Mouse (Mus musculus): ENCODE data around the gene Chmp3. TPM values are rescaled to one million over a fixed set of nuclear protein-coding genes. Genes with fewer than 3 reads are reported as not detected.

Gene Chmp3
- polyA plus RNA-seq, 1 experiment from 2014 or later: 49.4 TPM

DNA sequence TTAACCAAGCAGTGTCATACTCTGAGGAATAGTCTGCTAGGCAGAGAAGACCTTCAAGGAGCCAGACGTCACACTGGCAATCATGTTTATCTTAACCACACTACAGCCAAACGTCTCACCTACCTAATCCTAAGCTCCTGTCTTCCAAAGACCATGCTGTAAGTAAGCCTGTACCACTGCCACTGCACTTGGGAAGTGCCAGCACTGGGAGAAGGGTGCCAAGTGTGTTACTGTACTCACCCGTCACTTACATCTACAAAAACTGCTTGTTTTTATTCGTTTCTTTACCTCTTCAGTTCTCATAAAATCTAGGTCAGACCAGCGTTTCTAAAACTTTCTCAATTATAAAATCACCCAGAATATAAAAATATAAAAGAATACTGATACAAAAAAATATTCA lies 73.4 kb downstream of the Chmp3 start:
- Histone ChIP-seq H3K4me2 (ENCODE audit: low read depth, low read length, severe bottlenecking) (no peak overlapping the region), H3K9me3 (ENCODE audit: control insufficient read depth, low read length) (no peaks in the 10 kb centered on the region), H3K27ac (ENCODE audit: low read depth, low read length) (no peak overlapping the region), H3K4me1 (replicated peaks; ENCODE audit: control insufficient read depth, insufficient read depth, low read length) (no peaks in the 10 kb centered on the region), H3K4me3 (ENCODE audit: low read depth, low read length) (no peak overlapping the region), H3K9ac (ENCODE audit: low read length) (no peak overlapping the region), H3K36me3 (ENCODE audit: control insufficient read depth, insufficient read depth, low read length) (peaks cover 7% of the 10 kb centered on the region), H3K27me3 (ENCODE audit: control insufficient read depth, insufficient read depth, low read length) (no peaks in the 10 kb centered on the region)
- WGBS: 87% methylated on average over 5 of the region's 5 CpGs
- no peak for DNase-seq (ENCODE audit: low spot score)
- ATAC-seq (replicated peaks; ENCODE audit: low FRiP score): no peak

DNA sequence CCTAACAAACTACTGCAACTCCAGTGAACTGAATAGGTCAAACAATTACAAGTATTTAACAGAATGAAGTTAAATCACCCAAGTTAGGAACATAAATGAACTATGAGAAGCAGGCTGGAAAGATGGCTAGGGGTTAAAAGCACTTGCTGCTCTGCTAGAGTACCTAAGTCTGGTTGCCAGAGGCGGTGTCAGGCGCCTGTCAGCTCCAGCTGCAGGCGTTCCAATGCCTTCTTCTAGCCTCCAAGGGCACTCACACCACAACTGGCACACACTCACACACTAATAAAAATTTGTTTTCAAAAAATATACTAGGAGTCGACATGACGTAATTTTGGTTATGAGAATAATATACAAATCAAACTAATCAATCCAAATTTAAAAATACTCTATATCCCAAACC lies 78.0 kb downstream of the Chmp3 start:
- Histone ChIP-seq H3K4me3 (ENCODE audit: low read depth, low read length) (no peak overlapping the region), H3K4me1 (replicated peaks; ENCODE audit: control insufficient read depth, insufficient read depth, low read length) (no peaks in the 10 kb centered on the region), H3K9me3 (ENCODE audit: control insufficient read depth, low read length) (no peaks in the 10 kb centered on the region), H3K4me2 (ENCODE audit: low read depth, low read length, severe bottlenecking) (no peak overlapping the region), H3K27ac (ENCODE audit: low read depth, low read length) (no peak overlapping the region), H3K36me3 (ENCODE audit: control insufficient read depth, insufficient read depth, low read length) (peaks cover 11% of the 10 kb centered on the region), H3K9ac (ENCODE audit: low read length) (no peak overlapping the region), H3K27me3 (ENCODE audit: control insufficient read depth, insufficient read depth, low read length) (no peaks in the 10 kb centered on the region)
- 94% methylated on average over 5 of the region's 5 CpGs for WGBS
- no peak for ATAC-seq (replicated peaks; ENCODE audit: low FRiP score)
- no peak for DNase-seq (ENCODE audit: low spot score)

GRCm38 (mm10) chr6:71621981-71622380 lies 78.4 kb downstream of the Chmp3 start:
- 95% methylated on average over 5 of the region's 5 CpGs for WGBS

DNA sequence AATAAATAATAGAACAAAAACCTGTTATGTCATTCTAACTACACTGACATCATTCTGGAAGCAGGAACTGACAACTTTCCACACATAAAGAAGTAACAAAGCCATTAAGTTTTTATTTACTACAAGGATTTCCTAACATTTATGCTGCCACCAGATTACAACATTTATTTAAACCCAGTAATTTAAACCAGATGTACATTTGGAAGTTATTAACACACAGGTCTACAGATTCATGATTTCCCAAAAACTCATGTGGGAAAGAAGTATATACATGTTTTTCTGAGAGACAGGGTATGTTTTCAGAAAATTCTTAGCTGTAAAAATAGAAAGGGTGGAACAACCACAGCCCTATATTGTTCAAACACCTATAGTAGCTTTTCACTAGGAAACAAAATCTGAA lies 81.1 kb downstream of the Chmp3 start:
- Histone ChIP-seq H3K4me3 (ENCODE audit: low read depth, low read length) (no peak overlapping the region), H3K9me3 (ENCODE audit: control insufficient read depth, low read length) (no peaks in the 10 kb centered on the region), H3K27me3 (ENCODE audit: control insufficient read depth, insufficient read depth, low read length) (no peaks in the 10 kb centered on the region), H3K36me3 (ENCODE audit: control insufficient read depth, insufficient read depth, low read length) (peaks cover 16% of the 10 kb centered on the region; the same call in 1 of the 2 replicates), H3K9ac (ENCODE audit: low read length) (no peak overlapping the region), H3K27ac (ENCODE audit: low read depth, low read length) (no peak overlapping the region), H3K4me2 (ENCODE audit: low read depth, low read length, severe bottlenecking) (no peak overlapping the region), H3K4me1 (replicated peaks; ENCODE audit: control insufficient read depth, insufficient read depth, low read length) (no peaks in the 10 kb centered on the region)
- DNase-seq (ENCODE audit: low spot score) (no peak), ATAC-seq (replicated peaks; ENCODE audit: low FRiP score) (no peak)

More at GRCm38 (mm10) chr6:71621981-71622380, 78.4 kb downstream of the Chmp3 start:
- H3K9ac ChIP-seq (ENCODE audit: low read length): no peak overlapping the region
- no peak for ATAC-seq (replicated peaks; ENCODE audit: low FRiP score)
- no peak overlapping the region for H3K4me3 ChIP-seq (ENCODE audit: low read depth, low read length)
- peaks cover 7% of the 10 kb centered on the region for H3K36me3 ChIP-seq (ENCODE audit: control insufficient read depth, insufficient read depth, low read length)
- H3K27me3 ChIP-seq (ENCODE audit: control insufficient read depth, insufficient read depth, low read length): no peaks in the 10 kb centered on the region
- no peak overlapping the region for H3K4me2 ChIP-seq (ENCODE audit: low read depth, low read length, severe bottlenecking)
- DNase-seq (ENCODE audit: low spot score): no peak
- no peak overlapping the region for H3K27ac ChIP-seq (ENCODE audit: low read depth, low read length)
- no peaks in the 10 kb centered on the region for H3K4me1 ChIP-seq (replicated peaks; ENCODE audit: control insufficient read depth, insufficient read depth, low read length)
- no peaks in the 10 kb centered on the region for H3K9me3 ChIP-seq (ENCODE audit: control insufficient read depth, low read length)

DNA sequence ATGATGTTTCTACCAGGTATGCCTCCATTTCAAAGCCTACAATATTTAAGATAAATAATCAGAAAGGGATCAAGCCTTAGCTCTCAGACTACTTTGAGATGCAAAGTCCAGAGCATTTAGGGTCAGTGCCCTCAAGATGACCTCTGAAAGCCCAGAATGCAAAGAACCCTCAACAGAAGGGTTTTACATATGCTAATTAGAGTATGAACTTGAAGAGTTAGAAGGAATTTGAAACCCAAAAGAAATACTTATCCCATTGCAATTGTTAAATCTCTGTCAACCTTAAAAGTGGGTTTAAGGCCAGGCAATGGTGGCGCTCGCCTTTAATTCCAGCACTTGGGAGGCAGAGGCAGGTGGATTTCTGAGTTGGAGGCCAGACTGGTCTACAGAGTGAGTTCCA lies 82.4 kb downstream of the Chmp3 start:
- peaks cover 16% of the 10 kb centered on the region; the same call in 1 of the 2 replicates for H3K36me3 ChIP-seq (ENCODE audit: control insufficient read depth, insufficient read depth, low read length)

DNA sequence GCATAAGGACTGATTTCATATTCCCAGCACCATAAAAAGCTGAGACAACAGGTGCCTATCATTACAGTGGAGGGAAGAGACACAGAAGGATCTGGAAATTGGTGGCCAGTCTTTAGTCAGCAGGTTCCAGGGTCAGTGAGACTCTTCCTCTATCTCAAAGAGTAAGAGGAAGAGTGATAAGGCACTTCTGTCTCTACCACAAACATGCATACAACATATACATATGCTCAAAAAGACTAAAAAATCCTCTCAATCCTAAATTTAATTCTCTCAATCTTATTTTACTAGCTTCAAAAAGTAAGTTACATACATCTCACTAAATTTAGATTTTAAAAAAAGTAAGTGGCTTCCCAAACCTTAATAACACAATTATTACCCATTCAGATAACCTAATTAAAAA lies 83.7 kb downstream of the Chmp3 start:
- ATAC-seq (replicated peaks; ENCODE audit: low FRiP score): no peak
- Histone ChIP-seq H3K4me3 (ENCODE audit: low read depth, low read length) (no peak overlapping the region), H3K27ac (ENCODE audit: low read depth, low read length) (no peak overlapping the region), H3K36me3 (ENCODE audit: control insufficient read depth, insufficient read depth, low read length) (peaks cover 16% of the 10 kb centered on the region; the same call in 1 of the 2 replicates), H3K4me2 (ENCODE audit: low read depth, low read length, severe bottlenecking) (no peak overlapping the region), H3K4me1 (replicated peaks; ENCODE audit: control insufficient read depth, insufficient read depth, low read length) (peaks cover 7% of the 10 kb centered on the region; the same call in 1 of the 2 replicates), H3K27me3 (ENCODE audit: control insufficient read depth, insufficient read depth, low read length) (no peaks in the 10 kb centered on the region), H3K9ac (ENCODE audit: low read length) (no peak overlapping the region), H3K9me3 (ENCODE audit: control insufficient read depth, low read length) (no peaks in the 10 kb centered on the region)
- no peak for DNase-seq (ENCODE audit: low spot score)

More for the DNA sequence above, 82.4 kb downstream of the Chmp3 start:
- Histone ChIP-seq H3K27ac (ENCODE audit: low read depth, low read length) (no peak overlapping the region), H3K4me3 (ENCODE audit: low read depth, low read length) (no peak overlapping the region), H3K9me3 (ENCODE audit: control insufficient read depth, low read length) (no peaks in the 10 kb centered on the region), H3K27me3 (ENCODE audit: control insufficient read depth, insufficient read depth, low read length) (no peaks in the 10 kb centered on the region), H3K9ac (ENCODE audit: low read length) (no peak overlapping the region), H3K4me2 (ENCODE audit: low read depth, low read length, severe bottlenecking) (no peak overlapping the region), H3K4me1 (replicated peaks; ENCODE audit: control insufficient read depth, insufficient read depth, low read length) (peaks cover 7% of the 10 kb centered on the region; the same call in 1 of the 2 replicates)
- 69% methylated on average over 2 of the region's 2 CpGs for WGBS
- DNase-seq (ENCODE audit: low spot score): no peak
- no peak for ATAC-seq (replicated peaks; ENCODE audit: low FRiP score)

DNA sequence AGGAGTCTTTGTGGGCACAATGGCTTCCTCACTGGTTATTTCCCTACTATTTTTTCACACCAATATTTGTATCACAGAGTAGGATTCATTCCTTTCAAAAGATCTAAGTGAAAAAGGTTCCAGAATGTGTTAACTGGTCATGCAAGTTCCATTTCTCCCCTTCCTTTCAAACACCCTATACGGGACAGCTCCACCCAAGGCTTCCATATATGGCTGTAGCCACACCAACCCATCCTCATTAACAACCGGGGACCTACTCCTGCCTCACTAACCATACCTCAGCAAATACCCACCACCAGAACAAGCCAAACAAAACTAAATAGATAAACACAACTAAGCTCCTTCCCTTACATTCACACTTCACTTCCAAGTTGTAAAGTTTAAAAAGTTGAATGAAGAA lies 87.6 kb downstream of the Chmp3 start:
- H3K36me3 ChIP-seq (ENCODE audit: control insufficient read depth, insufficient read depth, low read length): peaks cover 8% of the 10 kb centered on the region; the same call in 1 of the 2 replicates
- peak overlapping the region; percentile 54 for H3K4me2 ChIP-seq (ENCODE audit: low read depth, low read length, severe bottlenecking)
- H3K27me3 ChIP-seq (ENCODE audit: control insufficient read depth, insufficient read depth, low read length): no peaks in the 10 kb centered on the region
- peak overlapping the region; percentile 85 for H3K4me3 ChIP-seq (ENCODE audit: low read depth, low read length)
- peaks cover 7% of the 10 kb centered on the region; the same call in 1 of the 2 replicates for H3K4me1 ChIP-seq (replicated peaks; ENCODE audit: control insufficient read depth, insufficient read depth, low read length)
- no peak for ATAC-seq (replicated peaks; ENCODE audit: low FRiP score)
- no peak for DNase-seq (ENCODE audit: low spot score)
- 28% methylated on average over 2 of the region's 2 CpGs for WGBS
- no peaks in the 10 kb centered on the region for H3K9me3 ChIP-seq (ENCODE audit: control insufficient read depth, low read length)
- no peak overlapping the region for H3K27ac ChIP-seq (ENCODE audit: low read depth, low read length)
- peak overlapping the region; percentile 88; the same call in 1 of the 2 replicates for H3K9ac ChIP-seq (ENCODE audit: low read length)

DNA sequence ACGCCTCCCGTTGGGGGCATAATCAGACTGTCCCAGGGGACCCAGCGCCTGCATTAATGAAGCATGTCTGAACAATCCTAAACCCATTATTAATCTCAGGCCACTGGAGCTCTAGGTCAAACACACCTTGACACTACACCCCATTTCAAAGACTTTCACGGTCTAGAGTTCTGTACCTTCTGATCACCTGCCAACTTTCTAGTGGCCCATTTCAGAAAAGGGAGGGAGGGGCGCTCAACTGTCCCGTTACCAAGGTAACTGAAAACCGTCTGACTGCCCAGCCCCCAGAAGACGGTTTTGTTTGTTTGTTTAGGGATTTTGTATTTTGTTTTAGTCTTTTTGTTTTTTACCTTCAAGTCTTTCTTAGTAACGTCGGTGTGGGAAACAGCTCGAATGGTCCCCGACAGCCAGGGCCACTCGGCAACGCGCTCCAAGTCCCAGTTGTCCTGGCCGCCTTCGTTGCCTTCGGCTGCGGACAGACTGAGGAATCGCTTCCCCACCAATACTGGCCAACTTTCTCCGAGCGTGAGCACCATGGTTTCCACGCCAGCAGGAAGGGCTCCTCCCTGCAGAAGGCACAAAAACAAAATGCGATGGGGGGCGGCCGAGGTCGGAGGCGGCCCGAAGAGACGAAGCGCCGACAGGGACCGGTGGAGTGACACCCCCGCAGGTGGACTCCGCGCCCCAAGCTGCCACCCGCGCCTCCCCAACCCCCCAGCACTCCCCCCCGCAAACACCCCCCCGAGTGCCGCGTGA lies 88.3 kb downstream of the Chmp3 start:
- ATAC-seq (replicated peaks; ENCODE audit: low FRiP score) (no peak), DNase-seq (ENCODE audit: low spot score) (peak; percentile 49)
- Histone ChIP-seq H3K27me3 (ENCODE audit: control insufficient read depth, insufficient read depth, low read length) (no peaks in the 10 kb centered on the region), H3K27ac (ENCODE audit: low read depth, low read length) (peak overlapping the region; percentile 99), H3K36me3 (ENCODE audit: control insufficient read depth, insufficient read depth, low read length) (peaks cover 8% of the 10 kb centered on the region; the same call in 1 of the 2 replicates), H3K4me1 (replicated peaks; ENCODE audit: control insufficient read depth, insufficient read depth, low read length) (peaks cover 7% of the 10 kb centered on the region; the same call in 1 of the 2 replicates), H3K4me2 (ENCODE audit: low read depth, low read length, severe bottlenecking) (peak overlapping the region; percentile 54), H3K9me3 (ENCODE audit: control insufficient read depth, low read length) (no peaks in the 10 kb centered on the region), H3K4me3 (ENCODE audit: low read depth, low read length) (peak overlapping the region; percentile 85), H3K9ac (ENCODE audit: low read length) (peak overlapping the region; percentile 88)
- WGBS: 3% methylated on average over 41 of the region's 42 CpGs
